Mouse (Mus musculus) mouse embryonic stem cell (cell line): Measurements from ENCODE around the gene Dcst1.

Source experiments
- in situ Hi-C, 2 experiments: fragments of 300-500 bp; cut with MboI; formaldehyde crosslinking; loops; 1 replicate in 1 of 2; 3 replicates in 1 of 2; pipeline ENCODE4 v1.14.3; 2019 to 2020; ENCODE audit warnings: low sequenced_read_pairs in 2 of 2, low pct_unique_long_range_greater_than_20kb in 1 of 2, mixed read lengths in 1 of 2; ENCODE audit not compliant: unreplicated experiment in 1 of 2

Dcst1 gene

DNA sequence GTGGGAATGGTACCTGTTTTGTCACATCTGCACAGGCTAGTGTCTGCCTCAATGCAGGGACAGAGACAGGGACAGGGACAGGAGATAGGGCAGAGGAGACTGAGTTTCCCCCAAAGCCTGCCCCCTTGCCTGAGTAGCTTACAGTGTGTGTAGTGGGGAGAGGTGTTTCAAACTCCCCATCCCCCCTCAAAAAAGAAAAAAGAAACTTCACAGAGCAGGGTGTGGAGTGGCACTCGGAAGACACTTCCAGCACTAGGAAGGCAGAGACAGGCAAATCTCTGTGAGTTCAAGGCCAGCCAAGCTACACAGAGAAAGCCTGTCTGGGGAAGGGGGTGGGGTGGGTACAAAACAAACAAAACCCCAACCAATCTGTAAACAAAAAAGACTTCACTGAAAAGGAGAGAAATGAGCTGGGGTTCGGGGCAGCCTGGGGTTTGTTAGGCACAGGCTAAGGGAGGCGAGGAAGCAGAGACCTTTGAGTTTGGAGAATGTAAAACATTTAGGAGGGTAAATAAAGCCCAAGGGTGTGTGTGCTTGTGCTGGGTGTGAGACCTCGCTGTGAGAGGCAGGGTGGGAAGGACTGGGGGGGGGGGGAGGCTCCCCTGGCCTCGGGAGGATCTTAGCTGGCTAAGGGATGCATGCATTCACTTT, 8.7 kb upstream of the Dcst1 start:
- in situ Hi-C loops: no loop called here

DNA sequence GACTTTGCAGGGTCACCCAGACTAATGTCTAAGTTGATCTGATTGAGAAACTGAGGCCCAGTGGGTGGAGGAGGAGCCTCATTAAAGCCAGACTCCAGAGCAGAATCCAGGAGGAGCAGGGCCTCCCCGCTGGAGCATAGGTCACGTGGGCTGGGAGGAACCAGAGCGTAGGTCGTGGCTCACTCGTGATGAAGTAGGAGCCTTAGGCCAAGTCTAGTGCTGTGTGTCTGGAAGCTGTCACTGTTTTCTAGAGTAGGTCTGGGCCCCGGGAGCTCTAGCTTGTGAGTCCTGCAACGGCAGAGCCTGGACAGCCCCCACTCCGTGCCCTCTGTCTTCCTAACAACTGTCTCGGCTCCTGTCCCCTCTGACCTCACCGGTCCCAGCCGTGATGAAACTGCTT, 2.3 kb upstream of the Dcst1 start:
- in situ Hi-C loops: no loop called here

DNA sequence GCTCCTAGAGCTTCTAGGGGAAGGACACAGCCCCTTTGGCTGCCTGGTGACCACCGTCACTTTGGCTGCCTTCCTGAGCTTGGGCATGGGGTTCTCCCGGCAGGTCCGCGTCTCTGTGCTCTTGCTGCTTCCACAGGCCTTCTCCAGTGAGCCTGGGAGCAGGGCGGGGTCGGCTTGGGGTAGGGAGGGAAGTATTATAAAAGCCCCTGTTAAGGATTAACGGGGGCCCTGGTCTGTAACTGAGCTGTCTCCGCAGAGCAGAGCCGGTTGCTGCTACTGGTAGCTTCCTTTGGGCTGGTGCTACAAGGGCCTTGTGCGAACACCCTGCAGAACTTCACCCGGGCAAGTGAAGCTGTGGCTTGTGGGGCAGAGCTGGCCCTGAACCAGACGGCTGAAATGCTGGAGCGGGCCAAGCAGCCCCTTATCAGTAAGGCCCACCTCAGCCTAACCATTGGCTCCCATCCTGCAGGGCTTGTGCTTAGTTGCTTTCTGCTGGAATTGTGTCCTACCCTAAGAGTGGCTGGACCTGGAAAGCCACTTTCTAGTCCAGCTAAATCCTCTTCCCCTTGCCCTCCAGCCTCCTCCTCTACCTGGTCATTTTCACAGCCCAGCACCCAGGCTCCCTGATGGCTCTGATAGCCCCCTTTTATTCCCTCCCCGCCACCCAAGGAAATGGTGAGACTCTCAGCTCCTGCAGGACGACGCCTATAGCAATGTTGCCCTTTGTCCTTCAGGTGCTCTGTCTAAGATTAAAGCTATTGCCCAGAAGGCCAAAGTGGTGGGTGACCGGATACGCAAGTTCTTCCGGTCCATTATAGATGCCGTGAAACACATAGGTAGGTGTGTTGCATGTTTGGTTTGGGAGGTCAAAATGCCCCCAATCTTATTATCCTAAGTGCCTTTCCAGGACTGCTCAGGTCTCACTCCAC, 697 bp upstream of the Dcst1 start:
- in situ Hi-C loops: no loop called here

DNA sequence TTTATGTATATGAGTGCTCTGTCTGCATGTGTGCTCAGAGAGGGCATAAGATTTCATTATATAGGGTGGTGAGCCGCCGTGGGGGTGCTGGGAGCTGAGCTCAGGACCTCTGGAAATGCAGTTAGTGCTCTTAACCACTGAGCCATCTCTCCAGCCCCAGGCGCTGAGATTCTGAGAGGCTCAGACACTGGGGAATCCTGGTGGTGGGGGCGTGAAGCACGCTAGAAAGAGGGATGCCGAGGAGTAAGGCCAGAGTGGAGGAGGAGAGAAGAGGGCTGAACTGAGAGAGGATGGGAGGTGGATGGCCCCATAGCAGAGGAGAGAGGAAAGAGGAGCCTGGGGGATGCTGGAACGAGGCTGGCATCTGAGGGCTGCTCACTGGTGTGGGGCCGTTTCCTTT, 422 bp downstream of the Dcst1 start:
- in situ Hi-C loops: no loop called here

DNA sequence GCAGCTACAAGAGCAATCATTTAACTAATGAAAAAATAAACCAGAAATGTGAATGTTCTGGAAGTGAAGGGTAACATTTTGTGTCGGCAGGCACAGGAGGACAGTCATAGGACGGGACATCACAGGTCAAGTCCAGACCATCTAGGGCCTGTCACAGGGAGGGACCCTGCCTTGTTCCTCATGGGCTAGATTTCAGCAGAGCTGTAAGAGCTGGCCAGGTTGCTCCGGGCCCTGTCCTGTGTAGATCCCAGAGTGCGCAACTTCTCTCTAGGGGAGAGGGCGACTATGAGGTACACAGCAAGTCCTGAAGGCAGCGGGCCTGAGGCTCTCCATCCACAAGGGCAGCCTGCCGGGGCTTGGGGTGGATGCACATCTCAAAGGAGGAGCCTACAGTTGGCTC, 3.4 kb downstream of the Dcst1 start, which contains the start of gene Dcst2:
Gene Dcst2 (plus strand): TSS at position 301 of the 400 bp plus-strand sequence.
- in situ Hi-C loops: no loop called here

DNA sequence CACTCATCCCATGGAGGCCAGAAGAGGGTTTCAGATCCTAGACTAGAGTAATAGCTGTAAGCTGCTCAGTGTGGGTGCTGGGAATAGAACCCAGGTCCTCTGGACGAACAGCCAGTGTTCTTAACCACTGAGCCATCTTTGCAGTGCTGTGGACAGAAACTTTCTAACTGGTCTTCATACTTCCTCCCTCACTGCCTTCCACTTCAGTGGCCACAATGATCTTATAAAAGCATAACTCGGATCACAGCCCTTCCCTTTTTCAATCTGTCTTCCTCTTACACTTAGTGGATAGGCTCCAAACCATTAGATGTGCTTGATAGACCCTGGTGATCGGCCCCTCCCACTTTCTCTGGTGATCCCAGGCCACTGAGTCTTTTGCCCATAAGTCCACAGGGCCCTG, 4.8 kb downstream of the Dcst1 start:
- in situ Hi-C loops: no loop called here

DNA sequence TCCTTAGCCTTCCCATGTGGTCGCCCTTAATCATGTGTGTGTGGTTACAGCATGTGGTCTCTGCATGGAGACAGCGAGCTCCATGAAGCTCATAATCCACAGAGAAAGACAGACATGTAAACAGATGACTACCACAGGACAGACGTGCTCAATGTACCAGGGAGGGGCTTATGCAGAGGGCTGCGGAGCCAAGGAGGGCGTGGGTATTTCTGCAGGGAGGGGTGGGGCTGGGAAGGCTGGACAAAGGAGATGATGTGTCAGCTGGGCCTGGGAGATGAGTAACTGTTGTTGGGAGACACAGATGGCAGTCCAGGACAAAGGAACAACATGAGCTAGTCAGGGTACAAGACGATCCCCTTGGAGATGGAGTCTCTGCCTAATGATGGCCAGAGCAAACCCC, 5.4 kb downstream of the Dcst1 start:
- in situ Hi-C loops: no loop called here

DNA sequence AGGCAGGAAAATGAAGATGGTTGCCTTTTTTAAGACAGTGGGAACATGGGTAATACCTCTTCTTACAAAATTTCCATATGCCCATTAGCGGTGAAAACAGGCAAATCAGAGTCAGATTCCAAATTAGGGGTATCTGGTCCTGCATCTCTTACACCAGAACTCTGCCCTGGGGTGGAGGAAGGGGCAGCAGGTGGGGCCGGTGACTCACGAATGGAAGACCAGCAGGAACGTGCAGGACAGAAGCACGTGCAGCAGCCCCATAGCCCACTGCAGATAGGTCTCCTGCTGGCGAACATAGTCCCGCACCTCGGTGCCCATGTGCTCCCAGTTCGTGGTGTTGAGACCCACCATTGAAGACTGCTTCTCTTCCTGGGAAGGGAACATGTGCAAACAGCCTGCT, 9.0 kb downstream of the Dcst1 start:
- in situ Hi-C loops: no loop called here

DNA sequence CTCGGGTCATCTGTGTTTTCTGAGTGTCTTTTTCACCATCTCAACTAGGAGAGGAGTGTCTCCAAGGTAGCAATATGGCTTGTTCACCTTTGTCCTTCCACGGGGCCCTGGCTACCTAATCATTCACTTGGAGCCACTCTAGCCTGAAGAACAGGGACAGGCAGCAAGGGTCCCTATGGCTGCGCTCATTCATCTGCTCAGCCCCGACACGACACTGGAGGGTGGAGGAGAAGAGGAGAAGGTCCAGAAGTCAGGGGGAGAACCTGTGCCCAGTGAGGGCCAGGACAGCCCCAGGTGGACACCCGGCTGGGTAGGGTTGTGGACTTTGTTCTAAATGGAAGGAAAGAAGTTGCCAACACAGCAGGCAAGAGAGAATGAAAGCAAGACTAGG, 9.5 kb downstream of the Dcst1 start:
- in situ Hi-C loops: no loop called here

DNA sequence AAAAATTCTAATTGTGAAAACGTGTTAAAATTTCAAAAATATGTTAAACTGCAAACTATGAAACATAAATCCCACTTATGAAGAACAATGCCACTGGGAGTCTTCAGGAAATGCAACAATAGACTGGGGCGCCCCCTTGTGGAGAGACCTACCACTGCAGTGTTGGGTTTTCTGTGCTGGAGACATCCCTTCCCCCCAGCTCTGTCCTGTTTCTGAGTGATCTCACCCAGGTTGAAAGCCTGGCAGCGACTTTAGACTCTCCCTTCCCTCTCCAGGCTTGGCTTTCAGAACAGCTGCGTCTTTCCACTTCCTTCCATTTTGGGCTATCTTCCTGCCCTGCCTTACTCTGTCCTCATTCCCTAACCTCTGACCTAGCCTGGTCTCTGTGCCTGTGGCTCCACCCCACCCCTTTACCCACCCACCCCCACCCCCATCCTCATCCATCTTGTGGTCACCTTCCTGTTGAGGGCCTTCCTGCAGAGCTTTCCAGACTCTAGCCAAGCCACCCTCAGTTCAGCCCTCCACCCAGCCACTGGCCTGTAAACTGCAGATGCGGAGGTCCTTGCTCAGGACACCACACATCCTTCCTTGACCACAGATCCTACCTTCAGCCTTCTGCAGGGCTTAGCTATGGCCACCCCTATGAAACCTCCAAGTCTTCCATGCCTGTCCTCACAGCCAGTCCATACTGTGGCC, 10.1 kb downstream of the Dcst1 start:
- in situ Hi-C loops: no loop called here

DNA sequence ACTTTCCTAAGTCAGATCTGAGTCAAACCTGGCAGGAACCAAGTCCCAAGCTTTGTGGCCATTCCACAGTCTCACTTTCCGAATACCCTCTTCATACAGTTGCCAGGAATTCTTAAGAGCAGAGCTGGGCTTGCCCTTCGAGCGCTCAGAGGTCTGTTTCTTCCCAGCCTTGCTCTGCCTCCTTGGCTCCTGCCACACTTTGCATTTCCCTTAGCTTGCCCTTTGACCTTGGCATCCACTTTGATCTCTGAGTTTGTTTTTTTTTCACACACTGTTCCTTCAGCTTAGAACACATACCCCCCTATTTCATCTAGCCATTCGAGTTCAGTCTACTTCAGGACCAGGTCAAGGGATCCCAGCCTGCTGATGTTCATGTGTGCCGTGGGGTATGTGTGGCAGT, 13.8 kb downstream of the Dcst1 start:
- in situ Hi-C loops: no loop called here

DNA sequence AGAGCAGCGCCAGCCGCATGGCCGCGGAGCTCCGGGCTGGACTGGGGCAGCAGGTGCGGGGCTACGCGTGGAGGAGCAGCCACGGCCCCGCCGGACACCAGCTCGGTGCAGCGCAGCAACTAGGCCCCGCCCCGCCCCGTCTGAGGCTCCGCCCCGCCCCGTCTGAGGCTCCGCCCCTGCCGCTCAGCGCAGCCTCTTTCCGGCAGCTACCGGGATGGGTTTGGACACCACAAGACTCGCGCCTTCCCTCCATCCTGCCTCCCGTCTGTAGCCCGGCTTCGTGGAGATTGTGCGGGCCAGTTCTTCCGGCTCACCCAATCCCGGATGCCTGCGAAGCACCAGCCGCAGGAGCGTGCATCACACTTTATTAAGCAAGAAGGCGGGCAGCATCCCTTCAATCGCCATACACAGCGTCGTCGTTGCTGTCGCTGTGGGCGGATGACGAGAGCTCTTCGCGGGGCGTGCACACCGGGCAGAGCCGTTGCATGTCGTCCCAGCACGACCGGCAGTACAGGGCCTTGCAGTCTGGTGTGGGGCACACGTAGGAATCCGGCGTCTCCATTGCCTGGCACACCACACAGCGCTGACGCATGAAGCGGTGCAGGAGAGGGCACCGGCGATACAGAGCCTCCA, 15.1 kb downstream of the Dcst1 start, which contains the start of gene Adam15:
Gene Adam15 (minus strand): TSS at position 128 of the 633 bp plus-strand sequence.
- in situ Hi-C loops: loop anchor here in 1 of 2 experiments (10.0 kb wide), 1 partner anchor 135 kb away; no protein-coding TSS in a partner anchor

DNA sequence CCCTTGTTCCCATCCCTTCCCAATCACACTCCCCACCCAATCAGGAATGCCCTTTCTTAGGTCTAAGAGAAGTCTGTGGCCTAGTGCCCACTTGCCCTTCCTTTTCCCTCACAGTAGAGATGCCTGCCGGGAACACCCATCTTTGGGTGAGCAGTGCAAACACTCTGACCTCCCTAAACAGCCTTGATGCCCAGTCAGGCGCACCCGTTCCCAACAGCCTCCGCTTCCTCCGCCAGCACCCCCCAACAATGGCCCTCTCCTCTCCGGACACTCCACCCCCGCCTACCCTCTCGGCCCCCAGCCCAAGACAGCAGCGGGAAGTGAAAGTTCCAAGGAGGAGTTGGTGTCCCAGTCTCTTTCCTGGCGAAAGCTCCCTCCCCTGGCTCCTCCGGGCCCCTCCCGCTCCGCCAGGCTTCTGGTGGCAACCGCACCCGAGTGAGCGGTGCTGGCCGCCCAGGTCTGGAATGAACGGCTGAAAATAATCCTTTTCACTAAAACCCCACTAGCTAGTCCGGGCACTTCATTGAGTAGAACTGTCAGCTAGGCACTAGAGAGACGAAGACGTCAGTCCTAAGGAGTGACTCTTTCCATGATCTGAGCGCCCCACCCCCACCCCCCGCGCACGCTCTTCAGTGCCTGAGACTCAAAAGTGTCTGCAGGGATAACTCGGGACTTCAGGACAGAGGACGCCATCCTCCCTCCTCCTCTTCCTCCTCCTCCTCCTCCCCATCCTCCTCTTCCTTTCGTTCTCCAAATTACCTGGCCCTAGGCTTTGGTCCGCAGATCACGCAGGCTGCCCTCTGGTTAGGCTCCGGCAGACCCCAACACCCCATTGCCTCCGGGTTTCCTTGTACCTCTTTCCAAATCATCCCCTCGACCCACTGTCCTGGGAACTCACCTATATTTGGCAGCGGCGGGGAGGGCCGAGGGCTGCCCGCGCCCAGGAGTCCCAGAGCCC, 15.9 kb downstream of the Dcst1 start:
- in situ Hi-C loops: loop anchor here in 1 of 2 experiments (10.0 kb wide), 1 partner anchor 136 kb away; no protein-coding TSS in a partner anchor

DNA sequence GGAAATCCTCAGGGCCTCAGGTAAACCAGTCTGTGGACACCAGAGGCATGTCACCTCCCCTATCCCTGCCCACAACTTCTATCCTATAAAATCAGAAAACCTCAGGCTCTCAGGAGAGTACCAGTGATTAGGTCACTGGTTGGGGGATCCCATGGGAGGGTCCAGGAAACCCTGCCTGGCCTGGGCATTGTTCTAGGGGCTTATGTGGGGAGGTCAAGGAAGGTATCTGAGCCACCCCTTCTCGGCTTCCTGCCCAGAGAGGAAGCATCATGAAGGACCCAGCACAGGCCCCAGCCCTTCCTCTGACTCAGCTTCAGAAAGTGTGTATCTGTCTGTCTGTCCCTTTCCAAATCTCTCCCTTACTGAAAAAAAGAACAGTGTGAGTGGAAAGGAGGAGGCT, 17.1 kb downstream of the Dcst1 start:
- in situ Hi-C loops: loop anchor here in 1 of 2 experiments (10.0 kb wide), 1 partner anchor 137 kb away; no protein-coding TSS in a partner anchor

DNA sequence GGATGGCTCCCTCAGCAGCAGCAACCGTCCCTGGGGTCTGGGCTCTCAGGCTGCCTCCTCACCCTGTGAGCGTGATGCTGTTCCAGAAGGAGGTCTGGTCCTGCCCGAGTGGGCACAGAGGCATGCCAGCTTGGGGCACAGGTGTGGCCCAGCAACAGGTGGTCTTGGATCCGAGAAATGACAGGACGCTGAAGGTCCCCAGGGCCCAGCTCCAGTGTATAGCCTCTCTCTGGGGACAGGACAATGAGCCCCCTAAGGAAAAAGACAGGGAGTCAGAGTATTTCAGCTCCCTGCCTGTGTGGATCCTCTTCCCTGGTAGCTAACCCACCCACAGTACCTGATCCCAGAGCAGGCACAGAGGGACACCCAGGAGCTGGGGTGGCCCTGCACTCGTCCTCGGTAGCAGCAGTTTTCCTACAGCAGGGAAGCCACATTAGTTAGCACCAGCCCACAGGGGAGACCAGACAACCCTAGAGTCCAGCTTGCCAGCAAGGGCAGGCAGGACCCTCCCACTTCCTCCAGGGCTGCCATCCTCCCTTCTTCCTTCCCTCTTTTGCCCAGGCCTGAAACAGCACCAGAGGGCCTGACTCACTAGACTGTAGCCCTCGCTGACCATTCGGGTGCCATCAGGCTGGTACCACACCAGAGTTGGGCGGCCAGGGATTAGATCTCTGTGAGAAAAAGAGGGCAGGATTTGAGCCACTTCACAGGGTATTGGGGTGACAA, 18.1 kb downstream of the Dcst1 start:
- in situ Hi-C loops: loop anchor here in 1 of 2 experiments (10.0 kb wide), 1 partner anchor 138 kb away; no protein-coding TSS in a partner anchor

DNA sequence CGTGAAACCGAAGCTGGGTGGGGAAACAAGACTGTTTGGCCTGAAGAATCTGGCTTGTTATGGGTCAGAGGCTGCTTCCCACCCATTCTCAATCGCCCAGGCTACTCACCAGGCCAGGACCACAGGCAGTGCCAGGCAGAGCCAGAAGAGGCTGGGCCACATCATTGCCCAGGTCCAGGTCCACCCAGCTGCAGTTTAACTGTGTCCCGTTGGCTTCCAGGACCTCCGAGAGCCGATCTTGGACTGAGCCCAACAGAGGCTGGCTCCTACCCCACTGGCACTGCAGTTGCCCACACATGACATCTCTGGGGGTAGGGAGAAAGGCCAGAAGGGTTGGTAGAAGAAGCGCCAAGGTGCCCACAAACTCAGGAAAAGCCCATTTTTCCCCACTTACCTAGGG, 21.8 kb downstream of the Dcst1 start:
- in situ Hi-C loops: loop anchor here in 1 of 2 experiments (10.0 kb wide), 1 partner anchor 142 kb away; no protein-coding TSS in a partner anchor

DNA sequence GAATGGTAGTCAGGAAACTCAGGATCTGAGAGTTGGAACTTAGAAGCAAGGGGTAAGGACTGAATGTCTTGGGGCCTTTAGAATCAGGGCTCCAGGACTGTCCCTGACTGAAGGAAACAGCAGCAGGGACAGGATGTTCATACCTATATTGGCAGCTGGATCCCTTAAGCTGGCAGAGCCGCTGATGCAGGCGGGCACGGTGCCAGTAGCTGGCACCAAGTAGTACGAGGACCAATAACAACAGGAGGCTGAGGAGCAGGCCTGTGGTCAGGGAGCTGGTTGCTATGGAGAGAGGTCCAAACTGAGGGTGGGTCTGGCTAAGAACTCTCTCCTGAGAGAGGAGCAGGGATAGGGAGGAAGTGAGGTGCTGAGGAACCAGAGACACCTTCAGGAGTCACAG, 23.3 kb downstream of the Dcst1 start:
- in situ Hi-C loops: loop anchor here in 1 of 2 experiments (10.0 kb wide), 1 partner anchor 143 kb away; no protein-coding TSS in a partner anchor
